Mouse (Mus musculus): ENCODE results near the gene Cd9. TPM values are rescaled to one million over a fixed set of nuclear protein-coding genes. Genes with fewer than 3 reads are reported as not detected.
A peak's percentile ranks its signal among the peaks of the same experiment; 100 is the strongest.
"Not testable (repeated sequence)": the region's sequence is repeated elsewhere in the genome, so short reads cannot be mapped to it uniquely, and the experiment has no call there.

The Cd9 gene
- total RNA-seq, 2 experiments from 2014 or later: 28.4 to 33.7 TPM

- no peak for DNase-seq
Measured at GRCm38 (mm10) chr6:125503186-125503802, 8.7 kb upstream of the Cd9 start.

GRCm38 (mm10) chr6:125498062-125498461 lies 3.5 kb upstream of the Cd9 start:
- peak; percentile 56 for DNase-seq

- DNase-seq: no peak
Measured at GRCm38 (mm10) chr6:125496417-125496816, 1.8 kb upstream of the Cd9 start.

GRCm38 (mm10) chr6:125495361-125495760 lies 770 bp upstream of the Cd9 start:
- DNase-seq: no peak

- peak; percentile 53 for DNase-seq
Measured at GRCm38 (mm10) chr6:125493147-125493546, 1.4 kb downstream of the Cd9 start.

GRCm38 (mm10) chr6:125492664-125493063 lies 1.9 kb downstream of the Cd9 start:
- DNase-seq: no peak

- DNase-seq: no peak
Measured at GRCm38 (mm10) chr6:125492033-125492432, 2.6 kb downstream of the Cd9 start.

- no peak for DNase-seq
Measured at GRCm38 (mm10) chr6:125491393-125491792, 3.2 kb downstream of the Cd9 start.

- DNase-seq: no peak
Measured at GRCm38 (mm10) chr6:125489881-125490559, 4.6 kb downstream of the Cd9 start.

GRCm38 (mm10) chr6:125485589-125485988 lies 9.0 kb downstream of the Cd9 start:
- no peak for DNase-seq

- no peak for DNase-seq
Measured at GRCm38 (mm10) chr6:125484721-125485120, 9.9 kb downstream of the Cd9 start.

GRCm38 (mm10) chr6:125484313-125484660 lies 10.3 kb downstream of the Cd9 start:
- DNase-seq: not testable (repeated sequence)

GRCm38 (mm10) chr6:125483515-125484312 lies 10.9 kb downstream of the Cd9 start:
- DNase-seq: no peak

- no peak for DNase-seq
Measured at GRCm38 (mm10) chr6:125482427-125482831, 12.2 kb downstream of the Cd9 start.

- DNase-seq: no peak
Measured at GRCm38 (mm10) chr6:125481667-125482390, 12.8 kb downstream of the Cd9 start.

GRCm38 (mm10) chr6:125480396-125481361 lies 13.9 kb downstream of the Cd9 start:
- DNase-seq: no peak

- DNase-seq: no peak
Measured at GRCm38 (mm10) chr6:125479359-125479758, 15.2 kb downstream of the Cd9 start.

- no peak for DNase-seq
Measured at GRCm38 (mm10) chr6:125478135-125479128, 16.2 kb downstream of the Cd9 start.

- no peak for DNase-seq
Measured at GRCm38 (mm10) chr6:125476826-125477589, 17.6 kb downstream of the Cd9 start.

All from gastrocnemius, postnatal 25 days (tissue).